Mouse (Mus musculus): ENCODE data around the gene Car4.

DNA sequence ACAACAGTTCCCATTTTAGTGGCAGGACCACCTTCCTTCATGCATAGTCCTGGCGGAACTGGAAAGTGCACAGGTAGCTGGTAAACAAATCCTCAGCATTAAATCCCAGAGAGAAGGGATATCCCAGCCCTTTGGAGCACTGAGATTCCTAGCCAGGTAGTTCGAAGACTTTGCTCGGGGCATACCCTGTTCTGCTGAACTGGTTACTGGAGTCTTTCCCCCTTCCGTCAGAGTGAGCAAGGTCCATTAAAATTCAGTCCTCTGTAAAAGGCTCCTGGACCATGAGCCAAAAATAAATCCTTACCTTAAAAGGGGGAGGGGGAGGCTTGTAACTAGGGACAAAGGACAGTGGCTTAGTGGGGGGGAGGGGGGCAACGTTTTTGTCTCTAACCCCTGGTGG, 1.6 kb downstream of the Car4 start:
- TF ChIP-seq CTCF (IDR thresholded peaks at IDR 0.05; ENCODE audit: extremely low read depth, insufficient read depth, low read length) (no peak), POLR2A (IDR thresholded peaks at IDR 0.05; ENCODE audit: extremely low read depth, insufficient read depth, low read length) (no peak)
